Mouse (Mus musculus) urinary bladder, adult 18-20 months (tissue): ENCODE data around the gene Rgs6.

ENCODE experiments used
- DNase-seq, 2 experiments: peaks; one replicate each; pipeline ENCODE4 v3.0.0; 2022; ENCODE audit warnings: low spot score in 2 of 2, mixed read lengths in 2 of 2

The Rgs6 gene

DNA sequence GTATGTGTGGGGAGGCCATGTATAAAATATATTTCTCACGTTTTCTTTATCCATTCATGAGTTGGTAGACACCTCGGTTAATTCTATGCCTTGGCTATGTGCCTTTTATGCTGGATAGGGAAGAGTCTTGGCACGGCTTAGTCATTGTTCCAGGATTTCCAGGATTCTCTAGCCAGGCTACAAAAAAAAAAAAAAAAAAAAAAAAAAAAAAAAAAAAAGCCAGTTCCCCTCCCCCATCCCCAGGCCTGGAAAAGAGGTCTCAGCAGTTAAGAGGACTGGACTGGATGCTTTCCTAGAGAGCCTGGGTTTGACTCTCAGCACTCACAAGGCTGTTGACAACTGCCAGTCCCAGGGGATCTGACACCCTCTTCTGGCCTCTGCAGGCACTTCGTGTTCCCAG is 543.3 kb downstream of the Rgs6 start:
- no peak for DNase-seq

DNA sequence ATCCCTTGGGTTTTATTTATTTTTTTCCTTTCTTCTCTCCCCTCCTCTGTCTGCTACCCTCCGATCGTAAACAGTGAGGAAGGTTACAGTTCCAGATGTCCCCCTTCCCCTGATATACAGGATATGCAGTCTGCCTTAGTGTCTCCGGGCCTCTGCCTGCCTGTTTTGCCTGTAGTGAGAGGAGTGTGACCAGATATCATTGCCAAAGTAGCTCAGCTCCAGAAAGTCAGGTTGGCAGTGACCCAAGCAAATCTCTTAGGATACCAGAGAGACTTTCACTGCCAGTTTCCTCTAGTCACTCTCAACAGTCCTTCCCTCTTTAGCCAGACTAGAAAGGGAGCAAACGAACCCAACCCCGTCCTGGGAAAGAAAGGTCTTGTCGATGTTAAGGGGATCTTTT is 545.7 kb downstream of the Rgs6 start:
- no peak for DNase-seq

DNA sequence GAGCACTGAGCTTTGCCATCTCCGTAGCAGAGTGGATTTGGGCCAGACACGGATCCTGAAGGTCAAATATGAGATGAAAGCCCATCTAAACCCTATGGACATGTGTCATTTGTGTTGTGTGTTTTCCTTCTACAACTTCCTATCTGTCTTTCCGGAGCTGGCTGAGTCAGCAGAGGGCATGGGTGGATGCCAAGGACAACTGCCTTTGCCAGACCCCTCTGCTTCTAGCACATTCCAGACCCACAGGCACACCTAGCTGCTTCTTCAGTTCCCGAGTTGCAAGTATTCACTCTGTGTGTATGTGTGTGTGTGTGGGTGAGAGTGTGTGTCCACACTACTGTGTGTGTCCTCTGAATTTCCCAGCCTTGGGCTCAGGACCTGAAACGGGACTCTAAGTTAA is 547.9 kb downstream of the Rgs6 start:
- DNase-seq, result no peak

DNA sequence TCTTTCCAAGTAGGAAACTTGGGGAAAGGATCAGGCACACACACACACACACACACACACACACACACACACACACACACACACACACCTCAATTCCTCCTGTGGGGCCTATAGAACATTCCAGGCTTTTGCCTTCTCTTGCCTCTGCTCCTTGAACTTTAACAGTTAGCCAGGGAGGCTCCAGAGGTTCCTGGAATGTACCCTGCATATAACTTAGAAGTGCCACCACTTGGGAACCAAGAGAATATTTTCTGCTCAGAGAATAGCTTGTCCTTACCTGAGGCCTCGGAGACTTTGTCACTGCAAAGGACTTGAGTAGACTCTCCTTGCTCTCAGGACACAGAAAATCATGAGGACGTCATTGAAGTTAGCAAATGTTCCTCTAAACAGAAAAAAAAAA is 548.4 kb downstream of the Rgs6 start:
- no peak for DNase-seq

DNA sequence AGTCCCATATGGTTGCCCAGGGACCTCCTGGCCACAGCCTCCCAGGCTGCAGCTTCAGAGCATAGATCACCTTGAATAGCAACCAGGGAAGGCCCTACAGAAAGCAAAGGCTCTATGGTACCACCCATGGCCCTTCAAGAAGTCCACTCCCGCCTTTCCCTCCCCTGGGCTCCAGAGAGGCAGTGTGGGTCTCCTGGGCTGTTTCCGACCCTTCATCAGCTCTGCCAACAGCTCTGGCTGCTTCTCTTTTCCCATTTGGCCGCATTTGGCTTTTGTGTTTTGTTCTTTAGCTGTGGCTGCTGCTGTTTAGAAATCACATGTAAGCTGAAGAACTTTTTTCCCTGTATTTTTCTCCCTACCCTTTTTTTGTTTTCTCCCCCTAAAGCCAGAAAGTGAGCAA is 548.9 kb downstream of the Rgs6 start:
- DNase-seq, result no peak

DNA sequence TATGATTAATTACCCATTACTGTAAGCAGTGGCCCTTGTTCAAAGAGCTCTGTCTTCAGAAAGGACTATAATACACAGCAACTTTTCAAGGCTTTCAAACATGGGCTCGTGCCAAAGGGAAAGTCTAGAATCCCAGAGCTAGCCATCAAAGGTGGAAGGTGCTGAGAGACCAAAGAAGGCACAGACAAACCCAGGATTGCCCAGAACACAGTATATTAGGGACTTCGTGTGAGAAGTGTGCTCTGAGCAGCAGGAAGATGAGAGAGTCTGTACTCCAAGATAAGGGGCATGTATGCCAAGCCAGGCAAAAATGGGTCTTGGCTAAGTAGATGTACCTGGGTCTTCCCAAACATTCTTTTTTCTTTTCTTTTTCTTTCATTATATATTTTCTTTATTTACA is 553.1 kb downstream of the Rgs6 start:
- no peak for DNase-seq

DNA sequence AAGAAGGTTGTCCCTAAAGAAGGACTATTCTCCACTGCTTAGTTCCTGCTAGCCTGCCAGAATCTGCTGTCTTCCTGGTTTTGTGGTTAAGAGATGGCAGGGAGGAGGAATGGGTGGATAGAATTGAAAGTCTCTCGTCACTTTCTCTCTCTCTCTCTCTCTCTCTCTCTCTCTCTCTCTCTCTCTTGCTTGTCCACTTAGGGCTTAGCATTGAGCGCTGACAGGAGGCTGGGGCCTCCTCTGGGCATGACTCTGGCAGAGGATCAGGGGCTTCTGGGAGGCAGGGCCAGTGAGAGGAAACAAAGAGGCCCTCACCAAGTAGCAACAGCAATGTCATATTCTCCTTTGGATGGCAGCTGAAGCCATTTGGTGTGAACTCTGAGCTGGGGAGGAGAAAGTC is 554.4 kb downstream of the Rgs6 start:
- no peak for DNase-seq

DNA sequence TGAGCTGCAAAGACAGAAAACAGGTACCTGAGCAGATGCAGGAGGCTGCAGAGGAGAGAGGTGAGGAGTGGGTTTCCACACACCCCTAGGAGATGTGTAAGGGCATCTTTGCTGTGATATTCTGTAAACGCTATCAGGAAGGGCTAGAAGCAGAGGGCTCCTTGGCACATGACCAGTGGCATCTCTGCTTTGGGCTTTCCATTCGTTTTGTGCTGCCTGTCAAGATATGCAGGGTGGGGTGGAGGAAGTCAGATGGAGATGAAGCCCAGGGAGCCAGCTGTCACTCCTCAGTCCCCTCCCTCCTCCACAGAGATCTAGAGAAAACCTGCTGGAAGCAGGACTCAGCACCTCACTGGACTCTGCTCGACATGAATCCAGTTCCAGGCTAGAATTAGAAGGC is 555.0 kb downstream of the Rgs6 start:
- no peak for DNase-seq

DNA sequence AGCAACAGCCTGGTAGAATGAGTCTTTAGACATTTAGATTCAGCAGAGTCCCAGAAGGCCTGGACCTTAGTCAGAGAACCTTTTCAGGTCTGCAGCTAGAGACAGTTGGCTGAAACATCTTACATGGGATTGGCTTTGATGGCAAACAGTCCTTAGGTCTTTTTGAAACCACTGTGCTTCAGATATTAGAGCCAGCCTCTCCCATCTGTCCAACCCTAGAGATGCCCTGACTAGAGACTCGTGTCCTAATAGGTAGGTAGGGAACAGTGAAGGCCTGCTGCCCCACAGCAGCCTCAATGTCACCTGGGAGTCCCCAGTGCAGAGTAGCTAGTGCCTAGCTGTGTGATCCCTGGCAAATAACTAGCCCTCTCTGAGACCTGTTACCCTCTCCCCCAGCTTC is 555.5 kb downstream of the Rgs6 start:
- no peak for DNase-seq

DNA sequence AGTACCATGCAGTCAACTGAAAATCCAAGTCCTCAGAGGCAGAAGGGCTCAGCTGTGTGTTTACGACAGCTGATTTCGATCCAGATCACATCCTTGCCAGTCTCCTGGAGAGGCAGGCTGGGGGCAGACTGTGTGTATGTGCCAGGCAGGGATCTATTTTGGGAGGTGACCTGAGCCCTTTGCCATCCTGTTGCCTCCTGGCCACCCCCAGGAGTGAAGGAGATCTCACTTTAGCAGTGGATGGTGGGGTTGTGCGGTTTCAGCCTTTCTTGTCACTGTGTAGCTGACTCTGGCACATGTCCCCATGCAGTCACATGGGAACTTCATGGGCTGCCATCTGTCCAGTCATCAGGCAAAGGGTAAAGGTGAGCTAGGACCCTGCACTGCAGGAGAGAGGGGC is 557.0 kb downstream of the Rgs6 start:
- no peak for DNase-seq

DNA sequence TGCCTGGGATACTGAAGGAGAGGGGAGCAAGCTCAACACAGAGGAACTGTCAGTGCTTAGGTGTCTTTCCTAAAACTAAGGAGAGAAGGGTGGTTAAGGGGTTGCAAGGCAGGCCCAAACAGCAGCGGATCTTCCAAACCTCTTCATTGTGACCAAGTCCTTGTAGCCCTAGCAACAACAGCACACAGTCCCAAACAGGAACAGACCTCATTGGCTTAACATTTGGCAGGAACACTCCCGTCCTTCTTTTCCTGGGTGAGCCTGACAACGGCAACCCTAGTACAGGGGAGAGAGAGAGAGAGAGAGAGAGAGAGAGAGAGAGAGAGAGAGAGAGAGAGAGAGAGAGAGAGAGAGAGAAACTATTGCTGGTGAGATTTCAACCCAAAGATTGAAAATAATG is 557.8 kb downstream of the Rgs6 start:
- no peak for DNase-seq

DNA sequence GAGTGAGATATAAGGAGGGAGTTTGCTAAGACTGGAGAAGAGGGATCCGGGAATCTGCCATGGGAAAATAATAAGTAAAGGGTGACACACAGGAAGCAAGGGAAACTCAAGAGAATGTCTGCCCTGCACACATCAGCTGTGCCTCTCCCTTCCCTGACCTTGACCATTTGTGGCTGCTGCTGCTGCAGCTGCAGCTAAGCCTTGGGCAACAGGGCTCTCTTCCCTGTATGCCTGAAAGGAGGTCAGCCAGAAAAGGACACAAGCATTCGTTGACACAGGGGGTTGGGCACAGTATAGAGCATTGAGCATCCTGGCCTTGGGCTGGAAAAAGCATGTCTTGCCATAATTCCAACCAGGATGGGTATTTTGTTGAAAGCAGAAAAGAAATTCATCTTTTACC is 558.8 kb downstream of the Rgs6 start:
- DNase-seq, result no peak

DNA sequence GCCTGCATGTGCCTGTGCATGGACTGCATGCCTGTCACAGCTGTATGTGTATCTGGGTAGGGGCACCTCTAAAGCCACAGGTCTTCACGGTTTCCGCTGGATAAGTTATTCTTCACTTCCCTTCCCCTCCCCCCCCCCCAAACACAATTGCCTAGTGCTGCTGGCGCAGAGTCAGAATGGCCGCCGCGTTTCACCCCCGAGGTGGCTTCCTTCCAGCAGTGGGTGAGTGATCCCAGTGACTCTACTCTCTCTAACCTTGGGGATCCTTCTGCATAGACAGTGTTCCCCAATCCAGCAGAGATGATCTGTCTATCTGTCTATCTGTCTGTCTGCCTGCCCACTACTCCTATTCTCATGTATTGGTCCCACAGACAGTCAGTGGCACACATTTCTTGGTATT is 561.9 kb downstream of the Rgs6 start:
- DNase-seq, result no peak

DNA sequence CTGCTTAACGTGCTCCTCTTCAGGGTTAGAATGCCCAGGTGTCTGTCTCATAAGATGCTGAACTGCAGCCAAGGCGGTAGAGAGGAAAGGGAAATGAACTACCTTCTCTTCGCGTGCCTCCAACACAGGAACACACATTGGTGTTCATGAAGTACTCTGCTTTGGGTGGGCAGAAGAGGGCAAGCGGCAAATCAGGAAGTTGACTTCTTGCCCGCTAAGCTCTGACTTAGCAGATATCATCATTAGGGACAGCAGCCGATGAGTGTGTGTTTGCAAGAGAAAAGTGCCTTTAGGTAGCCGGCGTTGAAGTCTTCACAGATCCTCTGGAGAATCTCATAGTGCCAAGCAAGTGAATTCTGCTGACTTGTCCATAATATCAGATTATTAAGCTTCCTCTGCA is 562.7 kb downstream of the Rgs6 start:
- DNase-seq, result no peak

DNA sequence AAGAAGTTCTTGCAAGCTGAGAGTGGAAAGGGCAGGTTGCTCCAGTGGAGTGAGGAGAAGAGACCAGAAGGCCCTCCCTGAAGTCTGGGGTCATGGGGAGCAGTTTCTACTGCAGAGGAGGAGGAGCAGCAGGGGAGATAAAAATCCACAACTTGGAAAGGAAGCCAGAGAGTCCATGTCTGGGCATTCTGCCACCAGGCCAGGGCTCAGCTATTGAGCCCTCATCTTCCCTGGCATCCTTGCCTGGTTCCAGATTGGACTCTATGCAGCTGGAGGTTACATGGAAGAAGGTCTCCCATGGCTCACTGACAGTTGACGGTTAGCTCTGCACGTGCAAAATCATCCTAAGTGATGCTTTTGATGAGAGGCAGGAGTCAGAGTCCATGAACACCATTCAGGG is 563.4 kb downstream of the Rgs6 start:
- no peak for DNase-seq

DNA sequence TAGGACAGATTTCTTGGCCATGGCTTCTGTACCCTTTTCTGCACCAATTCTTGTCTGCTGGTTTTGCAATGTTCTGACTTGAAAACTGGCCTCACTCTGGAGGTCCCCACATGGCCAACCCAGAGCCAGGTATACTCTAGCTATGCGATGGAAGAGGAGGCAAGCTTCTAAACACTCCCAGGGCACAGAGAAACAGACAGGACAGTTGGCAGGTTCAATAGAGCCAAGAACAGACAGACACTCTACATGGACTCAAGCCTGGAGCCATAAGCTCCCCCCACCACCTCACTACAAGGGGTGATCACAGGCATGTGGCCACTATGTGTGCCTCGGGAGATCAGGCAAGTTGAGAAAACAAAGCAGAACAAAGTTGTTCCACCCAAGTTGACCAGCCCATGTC is 572.1 kb downstream of the Rgs6 start:
- no peak for DNase-seq

DNA sequence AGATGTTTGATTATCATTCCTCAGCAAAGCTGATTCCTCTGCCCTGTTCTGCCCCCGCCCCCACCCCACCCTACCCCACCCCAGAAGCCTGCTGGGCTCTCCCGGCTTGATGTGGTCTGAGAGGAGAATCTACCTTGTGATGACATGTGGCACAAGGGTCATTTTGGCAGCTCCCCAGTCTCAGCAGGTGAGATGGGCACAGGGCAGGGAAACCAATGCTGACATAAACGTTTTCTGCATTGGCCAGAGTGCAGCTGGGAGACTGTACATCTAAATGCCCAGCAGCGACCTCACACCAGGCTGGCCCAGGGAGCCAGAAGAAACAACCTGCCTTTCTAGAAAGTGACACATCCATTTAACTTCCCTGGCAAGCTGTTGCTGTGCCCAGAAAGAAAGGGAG is 572.6 kb downstream of the Rgs6 start:
- peak in 1 of 2 experiments; percentile 7 for DNase-seq

DNA sequence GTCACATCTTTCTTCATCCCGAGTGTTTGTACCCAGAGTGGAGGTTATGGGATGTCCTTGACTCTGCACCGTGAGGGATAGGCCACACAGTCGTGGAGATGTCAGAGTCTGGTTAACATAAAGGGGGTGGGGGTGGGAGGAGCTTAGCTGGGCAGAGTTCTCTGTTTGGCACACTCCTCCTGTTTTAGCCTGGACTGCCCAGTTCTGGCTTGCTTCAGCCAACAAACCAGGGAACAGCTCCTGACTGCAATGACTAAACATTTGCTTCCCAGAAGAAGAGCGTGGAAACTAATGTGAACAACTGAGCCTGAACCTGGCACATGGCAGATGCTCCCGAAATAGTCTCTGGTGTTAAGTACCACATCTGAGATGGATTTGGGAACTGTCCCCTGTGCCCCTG is 575.6 kb downstream of the Rgs6 start:
- DNase-seq, result no peak

DNA sequence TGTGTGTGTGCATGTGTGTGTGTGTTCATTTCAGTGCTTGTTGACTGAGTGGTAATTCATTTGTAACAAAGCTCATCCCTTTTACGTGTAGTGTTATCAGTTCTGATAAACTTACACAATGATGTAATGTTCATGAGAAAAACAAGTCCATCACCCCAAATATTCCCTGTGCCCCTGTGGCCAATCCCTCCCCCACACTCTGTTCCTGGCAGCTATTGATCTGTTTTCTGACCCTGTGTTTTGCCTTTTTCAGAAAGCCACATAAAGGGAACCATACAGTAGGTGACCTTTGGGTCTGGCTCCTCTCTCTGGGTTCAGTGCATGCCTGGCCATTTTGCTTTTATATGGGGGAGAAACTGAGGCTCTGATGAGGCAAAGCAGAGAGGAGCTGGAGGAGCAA is 577.0 kb downstream of the Rgs6 start:
- no peak for DNase-seq

DNA sequence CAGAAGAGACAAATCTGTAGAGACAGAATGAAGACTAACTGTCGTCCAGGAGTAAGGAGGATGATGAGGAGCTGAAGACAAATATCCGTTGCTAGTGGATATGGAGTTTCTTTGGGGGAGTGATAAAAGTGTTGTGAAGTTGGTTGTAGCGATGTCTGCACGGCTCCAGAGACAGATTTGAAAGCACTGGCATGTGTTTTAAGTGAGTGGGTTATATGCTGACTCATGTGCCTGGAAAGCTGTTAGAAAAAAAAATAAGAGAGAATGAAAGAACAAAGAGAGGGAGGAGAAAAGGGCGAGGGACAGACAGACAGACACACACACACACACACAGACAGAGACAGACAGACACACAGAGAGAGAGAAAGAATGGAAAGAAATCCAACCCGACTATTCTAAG is 580.2 kb downstream of the Rgs6 start:
- no peak for DNase-seq

DNA sequence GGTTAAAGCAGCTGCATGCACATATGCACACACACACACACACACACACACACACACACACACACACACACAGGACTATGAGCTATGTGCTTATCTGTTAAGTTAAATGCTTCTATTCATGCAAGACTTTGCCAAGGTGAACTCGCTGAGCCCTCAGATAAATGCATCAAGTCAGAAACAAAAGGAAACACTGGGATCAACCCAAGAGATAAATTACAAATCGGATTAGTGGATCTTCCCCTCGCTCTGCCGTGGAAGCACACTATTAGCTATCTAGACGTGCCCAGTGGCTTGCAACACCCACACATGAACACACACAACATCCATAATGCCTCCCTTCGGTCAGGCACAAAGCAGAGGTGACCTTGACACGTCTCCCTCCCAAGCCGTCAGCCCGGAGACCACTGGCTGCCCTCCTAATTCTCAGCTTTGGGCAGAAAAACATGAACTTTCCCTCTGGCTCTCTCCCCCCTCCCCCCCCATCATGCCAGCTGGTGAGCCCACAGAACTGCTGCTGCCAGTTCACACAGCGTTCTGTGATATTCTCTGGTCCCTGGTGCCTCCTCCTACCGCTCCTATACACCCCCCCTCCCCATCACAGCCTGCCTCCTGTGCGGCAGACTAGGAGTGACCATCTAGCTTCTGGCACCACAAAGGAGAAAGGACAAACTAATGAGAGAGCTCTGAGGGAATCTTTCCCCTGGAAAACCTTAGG is 581.6 kb downstream of the Rgs6 start:
- no peak for DNase-seq

DNA sequence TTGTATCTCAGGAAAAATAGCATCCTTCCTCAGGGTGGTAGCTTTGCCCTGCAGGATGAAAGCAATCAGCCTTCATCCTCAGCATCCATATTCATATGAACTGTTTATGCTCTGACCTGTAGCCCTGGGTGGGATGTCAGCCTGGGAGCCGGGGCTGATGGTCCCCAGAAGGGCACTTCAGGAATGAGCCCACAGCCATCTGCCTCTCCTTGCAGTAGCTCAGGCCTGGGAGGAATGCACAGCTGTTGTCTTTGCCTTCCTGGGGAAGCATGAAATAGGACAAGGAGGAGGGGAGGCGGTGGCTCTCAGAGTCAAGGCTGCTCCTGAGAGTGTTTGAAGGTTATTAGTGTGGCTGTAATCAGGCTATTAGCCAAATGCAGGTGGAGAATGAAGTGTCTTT is 590.7 kb downstream of the Rgs6 start:
- no peak for DNase-seq

DNA sequence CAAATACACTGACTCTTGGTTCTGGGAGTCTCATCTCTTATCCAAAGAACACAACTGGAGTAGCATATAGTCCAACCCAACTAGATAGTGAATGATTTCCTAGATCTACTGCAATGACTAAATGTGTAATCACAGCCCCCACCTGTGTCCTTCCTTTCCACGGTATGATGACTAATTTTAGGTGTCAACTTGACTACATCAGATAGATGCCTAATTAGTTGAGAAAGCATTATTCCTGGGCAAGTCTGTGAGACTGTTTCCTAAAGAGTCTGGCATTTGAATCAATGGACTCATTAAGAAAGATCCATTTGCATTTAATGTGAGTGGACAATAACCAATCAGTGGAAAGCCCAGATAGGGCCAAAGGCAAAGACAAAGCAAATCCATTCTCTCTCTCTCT is 591.8 kb downstream of the Rgs6 start:
- no peak for DNase-seq

DNA sequence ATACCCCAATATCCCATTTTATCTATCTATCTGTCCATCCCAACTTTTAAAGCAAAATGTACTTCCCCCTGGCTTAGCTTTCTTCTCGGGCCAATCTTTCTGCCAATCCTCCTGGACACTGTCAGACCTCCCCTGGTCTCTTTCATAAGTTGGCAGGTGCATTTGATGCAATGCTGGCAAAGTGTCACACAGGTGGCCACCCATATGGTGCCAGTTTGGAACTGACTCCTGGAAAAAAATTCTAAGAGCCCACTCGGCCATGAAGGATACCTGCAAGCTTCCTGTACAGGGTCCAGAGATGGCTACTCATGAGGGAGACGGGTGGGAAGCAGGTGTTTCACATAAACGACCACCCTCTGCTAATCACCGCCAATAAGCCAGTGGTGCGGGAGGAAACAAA is 592.5 kb downstream of the Rgs6 start:
- DNase-seq, result no peak

DNA sequence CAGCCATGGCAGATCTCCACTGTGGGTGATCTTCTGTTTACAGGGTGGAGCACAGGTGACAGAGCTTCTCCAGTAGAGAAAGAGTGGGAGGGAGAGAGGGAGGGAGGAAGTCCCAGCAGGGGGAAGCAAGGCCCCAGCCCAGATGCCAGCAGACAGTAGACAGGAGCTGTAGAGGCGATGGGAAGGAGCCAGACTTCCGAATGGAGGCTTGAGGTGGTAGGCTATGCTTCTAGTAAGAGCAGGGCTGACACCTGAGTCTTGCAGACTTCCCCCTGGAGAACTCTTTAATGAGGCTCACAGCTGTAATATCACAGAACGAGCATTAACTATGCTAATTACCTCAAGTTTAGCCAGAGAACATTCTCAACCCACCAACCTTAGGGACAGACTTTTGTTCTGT is 613.6 kb downstream of the Rgs6 start:
- no peak for DNase-seq
